In the genomic region with DNA sequence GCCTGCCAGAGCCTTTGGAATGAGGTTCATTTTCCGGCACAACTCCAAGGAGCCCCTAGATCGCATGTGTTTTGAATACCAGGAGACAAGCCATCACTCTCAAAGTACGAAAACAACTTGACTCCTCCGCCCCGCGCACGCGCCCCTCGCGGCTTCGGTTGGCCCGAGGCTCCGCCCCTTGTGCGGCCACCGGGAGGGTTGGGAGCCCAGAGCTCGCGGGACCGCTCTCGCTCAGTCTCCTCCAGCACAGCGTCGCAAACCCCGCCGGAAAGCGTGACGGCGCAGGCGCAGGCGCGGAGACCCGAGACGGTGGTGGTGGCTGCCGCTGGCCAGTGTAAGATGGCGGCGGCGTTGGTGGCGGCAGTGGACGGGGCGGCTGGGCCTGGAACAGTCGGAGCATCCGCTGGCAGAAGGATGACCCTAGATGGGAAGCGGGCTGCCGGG, we compare ENCODE assay signal across 8 mouse cellular contexts. TPM values are rescaled to one million over a fixed set of nuclear protein-coding genes. Genes with fewer than 3 reads are reported as not detected.
DNase-seq lines count a peak whose midpoint lies in the region; ATAC-seq and TF ChIP-seq lines count a peak whose summit lies in the region.

A gene (plus strand): TSS at position 250 of the 444 bp plus-strand sequence.

- H3K27me3 ChIP-seq in forebrain, embryonic 15.5 days, result no peaks in the 10 kb centered on the region

- H3K4me1 ChIP-seq in ES-E14 (ENCODE audit: control insufficient read depth in 2 of 2, insufficient read depth in 2 of 2, low read length in 2 of 2, poor library complexity in 1 of 2), result peaks cover 1 to 3% of the 10 kb centered on the region in 2 experiments; a peak in 2 of 4 replicates
- H3K4me1 ChIP-seq in forebrain, embryonic 15.5 days, result peaks cover 29% of the 10 kb centered on the region
- H3K4me1 ChIP-seq in lung, adult 2 months (ENCODE audit: control insufficient read depth, insufficient read depth, low read length), result peaks cover 12% of the 10 kb centered on the region

- peak; percentile 99 for ATAC-seq in forebrain, embryonic 15.5 days (replicated peaks)
- peak; percentile 94 for ATAC-seq in neutrophil, adult 5-6 weeks (ENCODE audit: extremely low read depth, insufficient number of reproducible peaks, low FRiP score, poor library complexity, severe bottlenecking)

- peak; percentile 95 for TF ChIP-seq POLR2A in lung, adult 2 months (IDR thresholded peaks at IDR 0.05; ENCODE audit: borderline replicate concordance, extremely low read depth, low read depth, low read length)

- no peaks in the 10 kb centered on the region for H3K9me3 ChIP-seq in ES-E14 (ENCODE audit: control insufficient read depth, insufficient read depth, low read depth, low read length)
- H3K9me3 ChIP-seq in forebrain, embryonic 15.5 days, result no peaks in the 10 kb centered on the region

- intact Hi-C loops in heart, postnatal 25 days (cut with DNase I), result loop anchor here (2.0 to 5.0 kb wide), 2 partner anchors 99 to 163 kb away; no protein-coding TSS in a partner anchor

- DNase-seq in ES-E14 (ENCODE audit: low read depth, low spot score), result peak; percentile 93
- DNase-seq in cerebellum, adult 11-12 months, result peak; percentile 97
- DNase-seq in heart, postnatal 25 days (ENCODE audit: low spot score), result peak; percentile 98
- peak; percentile 94 to 96 for DNase-seq in layer of hippocampus, adult 18-20 months (ENCODE audit: low spot score in 2 of 2)
- DNase-seq in lung, adult 2 months, result peak; percentile 95
- peak; percentile 98 for DNase-seq in thymus, adult 18-20 months

- peak within 1 kb of the TSS; percentile 97 for H3K9ac ChIP-seq in ES-E14 (ENCODE audit: insufficient read depth, low read depth, low read length, poor library complexity, severe bottlenecking)
- peak within 1 kb of the TSS; percentile 99 for H3K9ac ChIP-seq in forebrain, embryonic 15.5 days (replicated peaks)

- H3K36me3 ChIP-seq in ES-E14 (ENCODE audit: control insufficient read depth, insufficient read depth, low read length, poor library complexity, severe bottlenecking), result peaks cover 5% of the 10 kb centered on the region
- H3K36me3 ChIP-seq in forebrain, embryonic 15.5 days, result peaks cover 15% of the 10 kb centered on the region

- in situ Hi-C loops in ES-E14 (cut with MboI; ENCODE audit: low sequenced_read_pairs in 2 of 2, unreplicated experiment in 2 of 2), result loop anchor here in 1 of 2 experiments (10.0 kb wide), 1 partner anchor 167 kb away; no protein-coding TSS in a partner anchor

- peak within 1 kb of the TSS; percentile 85 for H3K27ac ChIP-seq in ES-E14 (ENCODE audit: insufficient read depth, low read depth, low read length, poor library complexity, severe bottlenecking)
- H3K27ac ChIP-seq in forebrain, embryonic 15.5 days (replicated peaks), result peak within 1 kb of the TSS; percentile 92

- no peak for TF ChIP-seq CTCF in lung, adult 2 months (IDR thresholded peaks at IDR 0.05; ENCODE audit: insufficient read depth, low read length)

- H3K4me3 ChIP-seq in ES-E14 (ENCODE audit: insufficient read depth in 1 of 2, low read depth in 1 of 2, low read length in 2 of 2, poor library complexity in 1 of 2, severe bottlenecking in 1 of 2), result peak within 1 kb of the TSS; percentile 88 to 94
- H3K4me3 ChIP-seq in forebrain, embryonic 15.5 days, result peak within 1 kb of the TSS; percentile 100
- H3K4me3 ChIP-seq in lung, adult 2 months (replicated peaks; ENCODE audit: extremely low read depth, low read depth, low read length), result peak within 1 kb of the TSS; percentile 92

- peak within 1 kb of the TSS; percentile 70 for H3K4me2 ChIP-seq in forebrain, embryonic 15.5 days (replicated peaks)

- WGBS in forebrain, embryonic 15.5 days, result under 1% methylated on average over 40 of the region's 42 CpGs
- under 1% methylated on average over 42 of the region's 42 CpGs for WGBS in lung, adult 2 months

TF ChIP-seq in ES-E14, 5 proteins besides CTCF, POLR2A, EP300 and RAD21:
- TF ChIP-seq ZNF384 (IDR thresholded peaks at IDR 0.05; ENCODE audit: low read depth, low read length), result no peak
- no peak for TF ChIP-seq MAFK (IDR thresholded peaks at IDR 0.05; ENCODE audit: insufficient read depth, low read depth, low read length)
- peak; percentile 73; the same call in 1 of the 2 replicates for TF ChIP-seq CHD2 (IDR thresholded peaks at IDR 0.05; ENCODE audit: low read depth, low read length)
- peak; percentile 72 for TF ChIP-seq HCFC1 (IDR thresholded peaks at IDR 0.05; ENCODE audit: borderline replicate concordance, insufficient read depth, low read length)
- TF ChIP-seq ZC3H11A (IDR thresholded peaks at IDR 0.05; ENCODE audit: borderline replicate concordance, low read depth, low read length), result no peak

RNA-seq across cellular contexts. Expression of the gene that starts here (rescaled TPM):
- 58.0 and 61.9 TPM in 2 replicates for total RNA-seq in ES-E14 (2012; rRNA removed)
- polyA plus RNA-seq in forebrain, embryonic 15.5 days (2015; fragmentation: Nextera tagmentation; extraction: Ambion mirVana), result 104 and 109 TPM in 2 replicates
- 100 to 1,000 TPM; 109 to 114 TPM for total RNA-seq in heart, postnatal 25 days (2021)
- 100 to 1,000 TPM; 111 to 115 TPM for total RNA-seq in layer of hippocampus, adult 18-20 months (2021)
- polyA plus RNA-seq in lung, adult 2 months (2012; rRNA removed), result 58.0 and 74.9 TPM in 2 replicates
- 185 and 197 TPM in 2 replicates for total RNA-seq in neutrophil, adult 5-6 weeks (2017)

Comparison
In these comparisons a context has a peak if more than half of its experiments do, and no peak if none do; other contexts are left out.
1. Peak in every context shown above with its lines: DNase-seq, ATAC-seq, H3K4me3 ChIP-seq and H3K27ac ChIP-seq.